Mouse (Mus musculus) 3T3-L1 (cell line): ENCODE results near the gene Fank1.

ENCODE experiments used
- DNase-seq: peaks from one replicate; pipeline ENCODE4 v3.0.0-alpha.2; 2015; ENCODE audit warnings: low read depth, low spot score

The Fank1 gene

DNA sequence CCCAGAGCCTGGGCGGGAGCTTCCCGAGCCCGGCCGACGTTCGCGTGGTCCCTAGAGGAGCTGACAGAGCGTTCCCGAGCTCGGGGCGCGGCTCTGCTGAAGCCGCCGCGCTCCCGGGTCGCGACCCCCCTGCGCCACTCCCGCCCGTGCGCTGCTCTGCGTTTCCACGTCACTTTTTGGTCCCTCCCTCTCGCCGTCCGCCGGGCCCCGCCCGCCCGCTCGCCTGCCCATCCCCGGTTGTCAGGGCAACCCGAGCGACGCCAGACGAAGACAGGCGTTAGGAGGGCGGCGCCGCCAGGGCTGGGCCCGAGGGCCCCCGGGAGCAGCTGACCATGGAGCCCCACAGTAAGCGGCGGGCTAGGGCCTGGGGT is at the start of gene Fank1:
Fank1 (plus strand) TSS at position 236 of the 371 bp plus-strand sequence.
- DNase-seq = peak; percentile 74

DNA sequence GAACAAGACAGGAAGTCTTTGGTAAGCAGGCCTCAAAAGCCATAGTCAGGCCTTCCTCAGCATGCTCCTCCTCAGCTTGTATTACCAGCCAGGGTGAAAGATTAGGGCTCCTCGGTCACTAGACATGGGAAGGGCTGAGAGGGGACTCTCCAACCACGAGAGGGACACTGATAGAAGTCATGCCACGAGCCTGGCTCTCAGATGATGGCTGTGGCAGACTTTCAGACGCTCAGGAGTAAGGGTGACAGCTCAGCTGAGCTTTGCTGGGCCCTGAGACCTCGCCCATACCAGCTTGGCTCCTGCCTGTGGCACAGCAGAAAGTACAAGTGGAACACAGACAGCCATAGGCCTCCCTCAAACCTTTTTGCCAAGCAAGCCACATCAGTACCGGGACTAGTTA is 49.6 kb upstream of the Fank1 start:
- DNase-seq = no peak

DNA sequence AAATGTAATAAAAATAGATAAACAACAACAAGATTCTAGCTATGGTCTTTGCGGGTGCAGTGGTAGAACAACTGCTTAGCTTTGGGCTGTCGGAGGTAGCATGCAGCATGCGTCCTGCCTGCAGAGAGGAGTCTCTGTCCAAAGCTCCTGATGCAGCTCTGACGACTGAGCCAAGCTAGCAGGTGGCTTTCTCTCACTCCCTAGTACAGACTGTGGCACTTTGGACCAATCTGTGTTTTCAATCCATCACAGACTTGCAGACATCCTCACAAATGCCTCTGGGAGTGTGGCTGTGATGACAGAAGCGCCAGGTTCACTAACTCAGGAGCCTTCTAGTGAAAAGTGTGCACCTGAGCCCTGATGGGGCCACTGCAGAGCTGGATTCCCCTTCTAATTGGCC is 47.3 kb upstream of the Fank1 start:
- no peak for DNase-seq

DNA sequence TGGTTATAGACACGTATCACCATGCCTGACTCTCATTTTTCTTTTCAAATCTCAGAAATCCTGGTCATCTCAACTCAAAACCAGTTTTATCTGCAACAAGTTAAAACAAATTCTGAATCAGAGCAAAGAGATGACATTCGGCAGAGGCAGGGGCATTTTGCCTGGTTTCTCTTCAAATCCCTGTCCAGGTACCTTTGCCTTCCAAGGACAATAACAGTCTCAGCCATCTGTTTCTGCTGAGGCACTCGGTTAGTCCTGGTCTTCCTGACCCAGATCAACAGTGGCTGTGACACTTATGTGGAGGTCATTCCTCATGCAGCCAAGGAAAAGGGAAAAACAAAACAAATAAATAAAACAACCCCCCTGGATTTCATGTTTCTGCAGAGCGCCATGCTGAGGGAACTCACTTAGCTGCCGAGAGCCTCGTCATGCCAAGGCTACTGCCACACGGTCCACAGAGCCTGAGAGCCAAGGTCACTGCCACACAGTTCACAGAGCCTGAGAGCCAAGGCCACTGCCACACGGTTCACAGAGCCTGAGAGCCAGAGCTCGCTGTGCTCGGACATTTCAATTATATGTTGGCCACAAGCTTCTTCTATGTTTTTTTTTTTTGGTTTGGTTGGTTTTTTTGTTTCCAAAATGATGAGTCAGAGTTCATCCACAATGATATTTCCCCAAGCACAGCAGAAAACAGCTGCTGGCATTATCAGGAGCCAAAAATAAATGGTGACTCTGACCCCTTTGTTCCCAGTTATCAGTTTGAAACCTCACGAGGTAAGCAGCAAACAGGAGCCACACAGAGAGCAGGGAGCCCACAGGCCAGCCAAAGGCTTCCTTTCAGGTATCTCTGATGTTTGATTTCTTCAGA is 46.1 kb upstream of the Fank1 start:
- peak; percentile 58 for DNase-seq

DNA sequence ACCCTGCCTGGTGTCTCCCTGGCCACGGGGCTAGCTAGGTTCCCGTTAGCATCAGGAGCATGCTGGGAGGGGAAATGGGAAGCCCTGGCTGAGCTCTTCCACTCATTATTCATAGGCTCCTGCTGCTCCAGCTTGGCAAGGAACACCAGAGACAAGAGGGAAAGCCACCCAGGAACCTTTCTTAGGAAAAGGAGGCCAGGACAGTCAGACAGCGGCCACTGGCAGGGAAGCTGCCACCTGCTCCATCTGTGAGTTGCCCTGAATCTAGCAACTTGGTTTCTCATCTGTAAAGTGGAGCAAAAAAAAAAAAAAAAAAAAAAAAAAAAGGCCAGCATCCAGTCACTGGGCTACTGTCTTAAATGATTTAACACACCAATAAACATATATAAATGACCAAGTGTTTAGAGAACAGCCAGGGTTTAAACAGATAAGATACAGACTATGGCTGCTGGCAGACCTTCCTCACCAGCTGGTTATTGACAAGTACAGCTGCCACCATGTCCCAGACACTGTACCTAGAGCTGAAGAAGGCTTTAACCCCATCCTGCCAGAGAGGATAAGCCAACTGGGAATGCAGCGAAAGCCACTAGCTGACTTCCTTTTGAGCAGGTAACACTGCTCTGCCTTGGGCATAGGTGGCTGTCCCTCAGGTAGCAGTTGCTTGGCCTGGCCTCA is 44.6 kb upstream of the Fank1 start:
- no peak for DNase-seq

DNA sequence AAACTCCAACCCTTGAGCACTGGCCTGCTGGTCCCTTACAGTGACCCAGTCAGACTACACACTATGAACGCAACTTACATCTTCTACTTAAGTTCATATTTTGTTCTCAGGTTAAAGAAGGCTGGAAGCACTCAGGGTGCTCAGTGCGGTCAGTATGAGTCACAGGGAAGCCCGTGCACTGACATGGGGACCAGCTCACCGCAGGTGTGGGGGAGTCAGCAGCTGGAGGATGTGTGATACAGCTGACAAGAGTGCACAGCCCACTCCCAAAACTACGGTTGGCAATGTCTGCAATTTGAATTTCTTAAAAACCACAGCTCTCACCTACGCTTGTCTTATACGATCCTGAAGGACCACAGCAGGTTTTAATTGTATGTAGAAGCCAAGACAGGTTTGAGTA is 36.1 kb upstream of the Fank1 start:
- no peak for DNase-seq

DNA sequence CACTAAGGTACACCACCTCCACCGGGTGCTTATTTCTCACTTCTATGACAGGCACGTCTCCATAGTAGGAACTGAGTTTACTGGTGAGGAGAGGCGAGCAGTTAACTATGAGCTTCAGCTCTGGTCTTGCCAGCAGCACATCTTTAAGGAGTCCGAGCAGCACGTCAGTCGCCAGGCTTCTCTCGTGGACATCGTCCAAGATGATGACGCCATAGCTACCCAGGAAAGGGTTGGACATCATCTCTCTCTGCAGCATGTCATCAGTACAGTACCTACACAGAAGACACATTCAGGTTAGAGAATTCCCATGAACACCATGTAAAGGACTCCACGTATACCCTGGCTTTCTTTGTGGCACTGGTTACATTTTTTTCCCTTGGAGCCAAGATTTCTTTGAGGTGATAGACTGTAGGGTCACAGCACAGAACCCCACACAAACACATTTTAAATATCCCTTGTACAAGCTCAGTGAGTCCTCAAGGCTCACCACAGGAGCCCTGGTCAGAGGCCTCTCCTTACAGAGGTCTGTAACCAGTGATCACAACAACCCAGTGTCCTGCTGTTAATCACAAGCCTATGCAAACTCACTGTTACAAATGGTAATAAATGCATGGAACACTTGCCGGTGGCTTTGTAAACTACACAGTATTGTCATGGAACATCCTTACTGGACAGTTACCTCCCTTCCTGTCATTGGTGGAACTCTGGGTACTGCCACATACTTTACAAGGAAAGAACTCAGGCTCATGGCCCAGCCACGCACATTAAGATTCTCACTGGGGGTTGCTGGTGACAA is 33.9 kb upstream of the Fank1 start:
- no peak for DNase-seq

DNA sequence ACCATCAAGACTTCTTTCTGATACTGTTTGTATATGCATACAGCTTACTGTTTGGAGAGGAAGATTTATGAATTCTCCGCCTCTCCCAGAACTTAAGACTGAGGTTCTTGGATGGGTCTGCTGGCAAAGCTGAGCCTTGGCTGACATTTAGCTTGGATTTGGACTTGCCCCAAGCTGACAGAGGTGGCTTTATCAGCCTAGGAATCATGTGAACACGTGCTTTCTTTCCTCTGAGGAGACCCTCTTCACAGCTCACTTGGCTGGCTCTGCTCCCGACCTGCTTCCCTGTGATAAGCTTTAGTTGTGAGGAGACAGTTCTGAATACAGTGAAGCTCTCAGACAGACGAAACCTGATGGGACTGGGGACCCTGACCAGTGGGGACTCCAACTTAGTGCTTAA is 33.0 kb upstream of the Fank1 start:
- DNase-seq = no peak

DNA sequence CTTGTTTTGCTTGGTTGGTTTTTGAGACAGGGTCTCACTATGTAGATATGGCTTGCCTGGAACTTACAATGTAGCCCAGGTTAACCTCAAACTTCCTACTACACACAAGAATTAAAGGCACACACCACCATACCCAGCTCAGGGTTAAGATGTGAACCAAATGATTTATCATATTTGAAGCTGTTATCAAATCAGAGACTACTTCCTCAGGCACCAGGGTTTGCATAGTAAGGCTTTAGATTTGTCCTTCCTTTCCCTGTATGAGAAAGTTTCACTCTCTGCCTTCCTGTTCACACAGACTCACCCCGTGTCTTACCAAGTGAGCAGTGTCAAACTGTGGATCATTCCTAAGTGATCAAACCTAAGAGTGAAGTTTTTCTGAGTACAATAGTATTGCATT is 32.5 kb upstream of the Fank1 start:
- DNase-seq = no peak

DNA sequence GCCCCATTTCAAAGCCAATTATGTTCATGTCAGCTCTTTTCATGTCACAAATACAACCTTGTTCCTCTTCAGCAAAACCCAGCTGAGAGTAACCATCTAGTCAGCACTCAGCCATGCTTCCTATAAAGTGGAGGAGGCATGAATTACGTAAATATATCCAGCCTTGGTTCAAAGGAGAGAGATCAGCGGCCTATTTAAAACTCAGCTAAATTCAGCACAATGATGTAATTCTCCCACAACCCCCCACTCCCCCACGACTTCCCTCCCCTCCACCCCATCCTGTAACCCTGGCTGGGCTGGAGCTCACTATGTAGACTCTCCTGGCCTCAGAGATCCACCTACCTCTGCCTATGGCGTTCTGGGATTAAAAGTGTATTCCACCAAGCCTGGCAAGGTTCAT is 32.0 kb upstream of the Fank1 start:
- no peak for DNase-seq

DNA sequence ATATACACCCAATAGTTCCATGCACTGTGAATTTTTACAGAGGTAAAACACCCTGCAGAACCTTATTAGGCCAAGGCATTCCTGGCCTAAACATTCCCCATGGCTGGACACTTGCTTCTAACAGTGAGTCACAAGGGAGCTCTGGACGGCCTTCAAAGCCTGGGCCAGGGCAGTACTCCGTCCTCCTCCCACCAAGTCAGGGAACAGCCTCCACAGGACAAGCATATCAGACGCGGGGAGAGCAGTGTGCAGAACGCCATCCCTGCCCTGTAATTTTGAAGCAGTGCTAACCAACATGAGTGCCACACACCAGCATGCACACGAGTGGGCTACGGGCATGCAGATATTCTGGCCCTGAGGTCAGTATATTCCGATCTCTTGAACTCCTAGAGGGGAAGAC is 29.3 kb upstream of the Fank1 start:
- DNase-seq = no peak

DNA sequence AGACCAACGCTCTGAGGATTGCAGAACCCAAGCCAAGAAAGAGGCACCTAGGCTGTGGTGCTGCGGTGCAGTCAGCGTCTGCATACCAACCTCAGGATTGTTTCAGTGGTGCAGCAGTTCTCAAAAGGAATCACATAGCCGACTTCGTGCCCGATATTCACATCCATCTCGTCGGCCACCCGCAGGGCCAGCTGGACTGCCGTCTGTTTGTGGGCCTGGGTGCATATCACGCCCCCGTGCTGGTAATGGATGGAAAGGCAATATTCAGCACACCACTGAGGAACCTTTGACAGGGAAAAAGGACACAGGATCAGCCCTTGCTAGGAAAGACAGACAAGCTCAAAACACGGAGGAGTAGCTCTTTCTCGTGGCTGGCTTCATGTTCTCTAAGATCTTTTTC is 27.9 kb upstream of the Fank1 start:
- no peak for DNase-seq

DNA sequence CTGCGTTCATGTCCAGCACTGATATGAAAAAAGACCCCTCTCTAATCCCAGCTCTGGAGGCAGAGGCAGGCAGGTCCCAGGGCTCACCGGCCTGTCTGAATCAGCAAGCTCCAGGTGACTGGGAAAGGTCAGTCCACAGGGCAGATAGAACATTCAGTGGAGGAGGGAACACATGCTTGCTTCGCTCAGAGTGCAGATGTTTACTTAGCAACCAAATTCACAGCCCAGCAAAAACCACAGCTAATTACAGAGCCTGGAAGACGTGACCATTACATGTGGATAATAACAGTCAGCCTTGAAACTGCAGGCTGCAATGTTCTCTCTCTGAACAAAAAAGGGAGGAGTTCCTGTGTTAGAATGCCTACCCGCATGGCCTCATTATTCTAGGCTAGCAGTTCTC is 26.0 kb upstream of the Fank1 start:
- no peak for DNase-seq

DNA sequence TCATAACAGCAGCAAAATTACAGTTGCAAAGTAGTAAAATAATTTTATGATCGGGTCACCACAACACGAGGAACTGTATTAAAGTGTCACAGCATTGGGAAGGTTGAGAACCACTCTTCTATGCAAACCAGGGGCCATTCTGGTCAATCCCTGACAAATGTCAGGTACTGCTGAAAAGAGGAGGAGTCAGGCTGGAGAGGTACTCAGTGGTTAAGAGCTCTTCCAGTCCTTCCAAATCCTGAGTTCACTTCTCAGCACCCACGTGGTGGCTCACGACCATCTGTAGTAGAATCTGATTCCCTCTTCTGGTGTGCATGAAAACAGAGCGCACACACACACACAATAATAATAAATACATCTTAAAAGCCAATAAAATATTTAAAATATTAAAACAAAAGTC is 25.5 kb upstream of the Fank1 start:
- DNase-seq = no peak

DNA sequence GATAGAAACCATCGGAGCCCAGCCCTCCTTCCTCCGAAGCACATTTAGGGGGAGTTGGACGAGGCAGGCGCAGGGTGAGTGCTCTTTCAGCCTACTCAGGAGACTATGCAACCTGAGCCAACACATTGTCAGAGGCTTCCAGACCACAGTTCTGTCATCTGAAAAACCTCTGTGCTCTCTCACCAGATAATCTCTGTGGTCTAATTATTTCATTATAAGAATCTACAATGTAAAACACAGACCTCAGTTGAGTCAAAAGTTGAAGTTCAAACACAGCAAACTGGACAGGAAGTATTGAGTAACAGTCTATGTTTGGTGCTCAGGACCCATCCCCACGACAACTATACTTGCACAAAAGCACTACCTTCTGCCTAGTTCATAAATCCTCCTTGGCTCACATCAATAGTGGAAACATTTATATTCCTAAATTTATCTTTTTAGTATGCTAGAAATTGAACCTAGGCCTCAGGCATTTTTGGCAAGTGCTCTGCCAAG is 18.7 kb upstream of the Fank1 start:
- DNase-seq = no peak

DNA sequence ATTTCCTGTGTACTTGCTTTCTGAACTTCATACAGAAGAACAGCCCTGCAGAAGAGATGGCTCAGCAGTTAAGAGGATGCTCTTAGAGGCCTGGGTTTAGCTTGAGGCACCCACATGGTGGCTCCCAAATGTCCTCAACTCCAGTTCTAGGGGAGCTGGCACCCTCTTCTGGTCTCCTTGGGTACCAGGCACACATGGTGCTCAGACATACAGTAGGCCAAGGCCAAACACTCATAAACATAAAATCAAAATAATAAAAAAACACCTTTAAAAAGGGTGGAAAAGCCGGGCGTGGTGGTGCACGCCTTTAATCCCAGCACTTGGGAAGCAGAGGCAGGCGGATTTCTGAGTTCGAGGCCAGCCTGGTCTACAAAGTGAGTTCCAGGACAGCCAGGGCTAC is 17.9 kb upstream of the Fank1 start:
- DNase-seq = no peak

DNA sequence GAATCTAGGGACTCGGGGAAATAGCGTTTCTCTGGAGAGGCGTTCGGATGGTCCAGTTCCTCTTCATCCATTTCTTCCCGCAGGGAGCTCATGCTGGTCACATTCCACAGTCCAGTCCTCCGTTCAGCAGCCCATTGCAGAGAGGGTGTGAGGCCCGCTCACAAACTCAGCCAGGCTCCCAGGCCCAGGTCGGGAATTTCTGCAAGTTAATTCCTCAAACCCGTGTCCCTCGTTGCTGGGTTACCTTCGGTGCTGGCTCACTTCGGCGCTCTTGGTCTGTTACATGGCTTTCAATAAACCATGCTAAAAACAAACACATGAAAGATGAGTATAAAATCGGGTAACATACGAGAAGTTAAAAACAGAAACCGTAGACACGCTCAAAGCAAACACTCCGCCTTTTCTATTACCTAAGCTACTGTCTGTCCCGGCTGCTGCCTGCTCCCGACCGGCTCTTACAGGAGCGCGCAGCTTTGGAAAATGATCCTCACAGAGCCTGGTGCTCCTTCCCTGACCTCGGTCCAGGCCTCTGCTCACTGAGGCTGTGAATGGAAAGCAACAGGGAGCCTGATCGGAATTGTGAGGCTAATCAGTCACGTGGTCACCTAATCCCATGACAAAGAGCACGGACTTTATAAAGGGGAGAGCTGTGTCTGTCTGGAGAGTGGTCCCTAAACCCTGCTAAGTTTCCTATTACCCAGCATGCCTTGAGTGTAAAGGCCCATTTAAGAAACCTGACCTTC is 16.9 kb upstream of the Fank1 start:
- no peak for DNase-seq

DNA sequence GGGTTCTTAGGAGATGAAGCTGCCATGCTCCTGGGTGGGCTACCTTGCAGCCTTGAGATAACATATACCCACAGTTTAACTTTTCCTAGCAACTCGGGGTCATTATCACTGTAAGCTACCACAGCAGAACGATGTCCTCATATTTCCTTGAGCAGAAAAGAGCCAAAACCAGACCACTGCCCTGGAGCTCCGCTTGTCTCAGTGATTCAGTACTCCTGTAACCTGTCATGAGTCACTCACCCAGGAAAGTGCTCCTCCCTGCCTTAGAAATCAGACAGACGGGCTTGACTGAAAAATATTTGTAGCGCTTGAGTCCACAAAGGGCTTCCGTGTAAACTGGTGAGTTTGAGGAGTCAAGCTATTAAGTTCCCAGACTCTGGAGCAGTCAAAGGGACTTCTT is 14.0 kb upstream of the Fank1 start:
- peak; percentile 49 for DNase-seq

DNA sequence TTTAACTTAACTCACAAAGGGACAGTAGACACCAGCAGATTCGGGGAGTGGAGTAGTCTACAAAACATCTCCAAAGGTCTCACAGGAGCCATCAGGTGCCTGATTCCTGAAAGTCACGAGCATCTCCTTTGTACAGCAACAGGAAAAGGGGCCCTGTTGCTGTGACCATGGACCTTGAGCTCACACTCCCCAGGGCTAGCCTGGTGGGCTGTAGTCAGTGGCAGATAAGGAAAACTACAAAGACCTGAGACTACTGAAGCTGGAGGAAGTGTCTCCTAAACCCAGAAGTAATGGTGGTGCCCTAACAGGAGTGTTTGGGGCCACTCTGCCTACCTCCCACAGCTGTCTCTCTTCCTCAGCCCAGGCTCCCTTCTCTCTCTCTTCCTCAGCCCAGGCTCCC is 12.2 kb upstream of the Fank1 start:
- DNase-seq = no peak

DNA sequence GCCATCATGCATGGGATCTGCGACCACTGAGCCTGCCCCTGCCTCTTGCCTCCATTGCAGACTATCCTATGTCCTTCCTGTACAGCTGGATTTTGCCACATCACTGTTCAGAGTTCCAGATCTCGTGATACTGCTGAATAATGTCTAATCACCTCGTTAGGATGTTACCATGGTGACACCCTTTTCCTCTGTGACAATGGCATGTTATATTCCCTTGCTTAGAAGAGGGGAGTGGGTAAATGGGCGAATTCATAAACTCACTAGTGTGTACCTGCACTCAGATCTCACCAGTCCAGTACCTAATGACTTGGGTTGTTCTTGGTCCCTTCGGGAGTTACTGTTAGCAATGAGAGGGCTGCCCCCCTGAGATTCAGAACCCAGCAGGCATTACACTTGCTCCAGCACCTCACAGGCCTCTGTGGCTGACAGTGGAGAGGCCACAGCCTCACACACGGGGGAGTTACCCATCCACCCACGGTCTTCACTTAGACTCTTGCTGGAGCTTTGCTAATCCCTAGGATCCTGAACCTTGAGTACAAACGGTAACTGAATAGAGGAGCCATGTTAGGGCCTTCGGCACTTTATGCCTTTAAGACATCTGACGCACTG is 11.3 kb upstream of the Fank1 start:
- DNase-seq = no peak

DNA sequence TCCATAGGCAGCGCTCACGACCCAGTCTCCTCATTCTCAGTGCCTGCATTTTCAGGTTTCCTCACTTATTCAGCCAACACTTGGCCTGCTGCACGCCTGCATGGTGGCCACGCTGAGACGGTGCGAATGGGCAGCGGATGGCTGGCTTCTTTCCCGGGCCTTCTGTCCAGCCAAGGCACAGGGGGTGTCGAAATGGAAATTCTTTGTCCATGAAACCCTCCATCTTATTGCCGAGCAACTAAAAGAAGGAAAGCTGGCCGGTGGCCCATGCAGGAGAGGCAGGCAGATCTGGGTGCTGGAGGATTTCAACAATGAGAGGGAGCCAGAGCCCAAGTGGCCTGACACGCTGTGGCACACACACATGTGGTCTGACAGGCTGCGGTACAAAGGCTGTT is 10.8 kb upstream of the Fank1 start:
- no peak for DNase-seq
